Mouse (Mus musculus) intestine, embryonic 16.5 days (tissue): ENCODE results near the gene Rhox4f. TPM values are rescaled to one million over a fixed set of nuclear protein-coding genes. Genes with fewer than 3 reads are reported as not detected.
"Not testable (repeated sequence)": the region's sequence is repeated elsewhere in the genome, so short reads cannot be mapped to it uniquely, and the experiment has no call there.

Experiments used
- ATAC-seq: fragments of 200-750 bp; cut with Nextera tagmentation; 2 replicates; pipeline ENCODE4 v1.8.0; 2017; ENCODE audit warnings: moderate TSS enrichment, moderate library complexity
- H3K27ac ChIP-seq: fragments of 300-500 bp; sonication (generic); 2 replicates; pipeline ENCODE4 v1.5.1; 2014; ENCODE audit warnings: mild to moderate bottlenecking, low read length
- H3K27me3 ChIP-seq: fragments of 300-500 bp; sonication (generic); replicated peaks from 2 replicates; pipeline ENCODE4 v1.6.1; 2014; ENCODE audit warnings: low read length, control low read depth, mixed read lengths; ENCODE audit not compliant: control insufficient read depth, insufficient read depth
- H3K36me3 ChIP-seq: fragments of 300-500 bp; sonication (generic); 2 replicates; pipeline ENCODE4 v1.6.1; 2014; ENCODE audit warnings: low read length, control low read depth; ENCODE audit not compliant: control insufficient read depth, insufficient read depth
- H3K4me1 ChIP-seq: fragments of 300-500 bp; sonication (generic); 2 replicates; pipeline ENCODE4 v1.6.1; 2014; ENCODE audit warnings: low read length, control low read depth, mixed read lengths; ENCODE audit not compliant: control insufficient read depth, insufficient read depth
- H3K4me2 ChIP-seq: fragments of 300-500 bp; sonication (generic); 2 replicates; pipeline ENCODE4 v1.6.1; 2014; ENCODE audit warnings: low read depth, low read length, control low read depth
- H3K4me3 ChIP-seq: fragments of 300-500 bp; sonication (generic); 2 replicates; pipeline ENCODE4 v1.5.1; 2014; ENCODE audit warnings: mild to moderate bottlenecking, low read length
- H3K9ac ChIP-seq: fragments of 300-500 bp; sonication (generic); 2 replicates; pipeline ENCODE4 v1.6.1; 2014; ENCODE audit warnings: low read depth, low read length
- H3K9me3 ChIP-seq: fragments of 300-500 bp; sonication (generic); 2 replicates; pipeline ENCODE4 v1.6.1; 2016; ENCODE audit warnings: low read length, control low read depth; ENCODE audit not compliant: control insufficient read depth
- WGBS: fragments of 180-500 bp; shearing (Covaris S2); extraction: QIAGEN DNeasy Blood & Tissue Kit; methylation state at CpG from one replicate; pipeline ENCODE4 v1.1.7; 2014; 5-methylcytosine and 5-hydroxymethylcytosine counted together
- polyA plus RNA-seq: library from polyadenylated mRNA; unstranded; fragments of >200 nt; fragmentation: Nextera tagmentation; extraction: Ambion mirVana; gene quantifications from 2 replicates; pipeline ENCODE4 v1.2.1, GENCODE M21; 2015

Gene Rhox4f
- not detected in 2 replicates for polyA plus RNA-seq

- H3K27me3 ChIP-seq, H3K4me2 ChIP-seq, H3K4me1 ChIP-seq, ATAC-seq, H3K27ac ChIP-seq, H3K9ac ChIP-seq, H3K4me3 ChIP-seq, H3K36me3 ChIP-seq, H3K9me3 ChIP-seq: not testable (repeated sequence)
- WGBS, result 98% methylated on average over 12 of the region's 19 CpGs
These were observed at the start of gene Rhox4f for GRCm38 (mm10) chrX:37607604-37608003. Rhox4f (minus strand) TSS chrX:37607704.

DNA sequence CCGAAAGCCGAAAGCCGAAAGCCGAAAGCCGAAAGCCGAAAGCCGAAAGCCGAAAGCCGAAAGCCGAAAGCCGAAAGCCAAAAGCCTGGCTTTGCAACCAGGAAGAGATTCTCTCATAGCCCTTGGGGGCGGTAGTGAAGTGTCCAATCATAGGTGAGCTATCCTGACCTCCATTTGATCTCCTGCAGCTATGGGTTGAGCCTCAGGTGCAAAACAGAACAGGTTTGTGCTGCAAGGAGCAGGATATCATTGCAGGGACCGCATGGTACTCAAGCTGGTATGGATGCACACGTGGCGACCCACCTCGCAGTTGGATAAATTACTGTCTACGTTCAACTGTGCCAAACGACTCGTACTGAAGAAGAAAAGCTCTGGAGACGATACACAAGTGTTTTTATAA is 43.7 kb upstream of the Rhox4f start, which contains the start of gene Rhox4g:
TSS of gene Rhox4g (minus strand) at position 101 of the 400 bp plus-strand sequence.
- not testable (repeated sequence) for H3K27me3 ChIP-seq

GRCm38 (mm10) chrX:37643370-37643769 is 35.9 kb upstream of the Rhox4f start, which contains the start of gene Rhox2g:
Rhox2g (minus strand) TSS chrX:37643470.
- H3K9me3 ChIP-seq, H3K9ac ChIP-seq, H3K27ac ChIP-seq, ATAC-seq, H3K4me2 ChIP-seq, H3K4me3 ChIP-seq, H3K27me3 ChIP-seq, H3K36me3 ChIP-seq, H3K4me1 ChIP-seq: not testable (repeated sequence)
- WGBS, result 91% methylated on average over 6 of the region's 6 CpGs

More for the DNA sequence above, 43.7 kb upstream of the Rhox4f start, which contains the start of gene Rhox4g:
- H3K4me2 ChIP-seq, H3K36me3 ChIP-seq, H3K27ac ChIP-seq, H3K9me3 ChIP-seq, H3K4me1 ChIP-seq, H3K9ac ChIP-seq, H3K4me3 ChIP-seq, ATAC-seq: not testable (repeated sequence)
- 87% methylated on average over 16 of the region's 20 CpGs for WGBS

DNA sequence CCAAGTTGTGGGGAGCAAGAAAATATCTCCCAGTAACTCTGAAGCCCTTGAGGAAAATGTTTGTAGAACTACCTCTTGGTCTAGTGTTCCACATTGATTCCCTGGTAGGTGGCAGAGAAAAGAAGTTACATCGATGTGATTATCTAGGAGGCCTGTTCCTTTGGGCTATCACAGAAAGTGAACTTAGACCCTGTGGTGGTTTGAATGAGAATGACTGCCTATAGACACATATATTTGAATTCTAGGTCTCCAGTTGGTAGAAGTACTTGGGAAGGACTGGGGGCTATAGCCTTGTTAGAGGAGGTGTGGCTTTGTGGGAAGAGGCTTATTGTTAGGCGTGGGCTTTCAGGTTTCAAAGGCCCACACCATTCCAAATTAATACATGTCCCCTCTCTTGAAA is 21.0 kb upstream of the Rhox4f start, which contains the start of gene Rhox3g:
TSS of gene Rhox3g (minus strand) at position 101 of the 400 bp plus-strand sequence.
- H3K9me3 ChIP-seq, H3K4me3 ChIP-seq, H3K27me3 ChIP-seq, H3K36me3 ChIP-seq, H3K4me1 ChIP-seq, ATAC-seq, H3K4me2 ChIP-seq, H3K9ac ChIP-seq, H3K27ac ChIP-seq: not testable (repeated sequence)
- WGBS, result 85% methylated on average over 2 of the region's 2 CpGs

DNA sequence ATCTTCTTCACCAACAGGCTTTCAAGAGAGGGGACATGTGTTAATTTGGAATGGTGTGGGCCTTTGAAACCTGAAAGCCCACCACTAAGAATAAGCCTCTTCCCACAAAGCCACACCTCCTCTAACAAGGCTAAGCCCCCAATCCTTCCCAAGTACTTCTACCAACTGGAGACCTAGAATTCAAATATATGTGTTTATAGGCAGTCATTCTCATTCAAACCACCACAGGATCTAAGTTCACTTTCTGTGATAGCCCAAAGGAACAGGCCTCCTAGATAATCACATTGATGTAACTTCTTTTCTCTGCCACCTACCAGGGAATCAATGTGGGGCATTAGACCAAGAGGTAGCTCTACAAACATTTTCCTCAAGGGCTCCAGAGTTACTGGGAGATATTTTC is 26.8 kb downstream of the Rhox4f start, which contains the start of gene Rhox3f:
TSS of gene Rhox3f (plus strand) at position 301 of the 400 bp plus-strand sequence.
- not testable (repeated sequence) for ATAC-seq, H3K9ac ChIP-seq, H3K9me3 ChIP-seq, H3K4me1 ChIP-seq, H3K4me3 ChIP-seq, H3K4me2 ChIP-seq, H3K36me3 ChIP-seq, H3K27ac ChIP-seq, H3K27me3 ChIP-seq

DNA sequence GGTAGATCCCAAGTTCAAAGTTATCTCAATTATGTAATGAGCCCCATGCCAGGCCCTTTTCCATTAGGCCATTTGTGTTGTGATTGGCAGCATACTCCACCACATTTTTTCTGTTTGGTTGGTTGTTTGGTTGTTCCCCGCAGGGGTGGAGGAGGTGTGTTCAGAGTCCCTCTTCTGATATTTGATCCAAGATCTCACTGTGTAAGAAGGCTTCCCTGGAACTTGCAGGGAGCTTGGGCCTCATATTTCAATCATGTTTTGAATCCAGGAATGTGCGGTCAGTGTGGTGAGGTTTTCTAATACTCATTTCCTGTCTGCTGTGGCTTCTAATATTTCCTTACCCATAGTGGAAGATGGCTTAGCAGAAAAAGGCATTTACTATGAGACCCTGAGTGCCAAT is 34.9 kb downstream of the Rhox4f start:
- not testable (repeated sequence) for H3K9me3 ChIP-seq, H3K27me3 ChIP-seq, H3K27ac ChIP-seq, H3K4me3 ChIP-seq, ATAC-seq, H3K9ac ChIP-seq, H3K36me3 ChIP-seq, H3K4me1 ChIP-seq, H3K4me2 ChIP-seq
- WGBS, result 70% methylated on average over 2 of the region's 2 CpGs

- not testable (repeated sequence) for H3K27ac ChIP-seq, H3K9ac ChIP-seq, H3K27me3 ChIP-seq, H3K4me2 ChIP-seq, ATAC-seq, H3K4me1 ChIP-seq, H3K9me3 ChIP-seq, H3K36me3 ChIP-seq, H3K4me3 ChIP-seq
- 97% methylated on average over 7 of the region's 8 CpGs for WGBS
These were observed 36.4 kb downstream of the Rhox4f start, which contains the start of gene Rhox2f for GRCm38 (mm10) chrX:37571105-37571504. Rhox2f (plus strand) TSS chrX:37571405.

DNA sequence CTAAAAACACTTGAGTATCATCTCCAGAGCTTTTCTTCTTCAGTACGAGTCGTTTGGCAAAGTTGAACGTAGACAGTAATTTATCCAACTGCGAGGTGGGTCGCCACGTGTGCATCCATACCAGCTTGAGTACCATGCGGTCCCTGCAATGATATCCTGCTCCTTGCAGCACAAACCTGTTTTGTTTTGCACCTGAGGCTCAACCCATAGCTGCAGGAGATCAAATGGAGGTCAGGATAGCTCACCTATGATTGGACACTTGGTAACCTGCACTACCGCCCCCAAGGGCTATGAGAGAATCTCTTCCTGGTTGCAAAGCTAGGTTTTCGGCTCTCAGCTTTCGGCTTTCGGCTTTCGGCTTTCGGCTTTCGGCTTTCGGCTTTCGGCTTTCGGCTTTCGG is 50.4 kb downstream of the Rhox4f start, which contains the start of gene Rhox4e:
TSS of gene Rhox4e (plus strand) at position 301 of the 400 bp plus-strand sequence.
- not testable (repeated sequence) for H3K9ac ChIP-seq, H3K27ac ChIP-seq, H3K27me3 ChIP-seq, H3K4me3 ChIP-seq, H3K36me3 ChIP-seq, H3K9me3 ChIP-seq, H3K4me2 ChIP-seq, H3K4me1 ChIP-seq, ATAC-seq
- 94% methylated on average over 10 of the region's 18 CpGs for WGBS
